Mouse (Mus musculus): ENCODE measurements around the gene Egln2.

DNA sequence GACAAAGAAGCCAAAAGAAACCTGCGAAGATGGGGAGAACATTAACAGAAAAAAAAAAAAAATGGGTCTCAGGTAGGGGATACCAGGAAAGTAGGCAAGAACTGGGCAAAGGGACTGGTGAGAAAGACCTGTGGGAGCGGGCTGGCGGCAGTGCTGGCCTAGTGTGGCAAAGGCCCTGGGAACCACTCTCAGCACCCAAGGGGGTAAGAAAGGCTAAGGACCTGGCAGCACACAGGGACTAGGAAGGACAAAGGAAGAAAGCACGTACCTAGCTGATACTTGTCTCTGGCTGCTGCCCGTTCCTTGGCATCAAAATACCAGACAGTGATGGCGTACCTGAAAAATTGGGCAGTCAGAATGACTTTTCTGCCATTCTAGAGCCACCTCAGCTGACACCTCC is 7.3 kb downstream of the Egln2 start:
- TF ChIP-seq CTCF (IDR thresholded peaks at IDR 0.05; ENCODE audit: borderline replicate concordance, insufficient read depth, low read length): no peak
- TF ChIP-seq POLR2A (IDR thresholded peaks at IDR 0.05; ENCODE audit: low read depth, low read length): no peak

Data from embryonic fibroblast, embryonic 13.5 days (primary cell).